9 mouse cellular contexts compared by ENCODE assay signal in genomic region chr11:97793165-97793564, GRCm38 (mm10).
DNase-seq lines count a peak whose midpoint lies in the region; TF ChIP-seq lines count a peak whose summit lies in the region.
"Had no signal": no experiment of that assay in that cellular context is flagged by ENCODE, and none has a peak within 500 bp of the region (broad histone marks: within the 10 kb centered on the region; RNA-seq: fewer than 3 reads in every experiment).

No protein-coding gene starts in this region.

- H3K27me3 ChIP-seq in E14TG2a.4 (ENCODE audit: insufficient read depth, low read length) = no peaks in the 10 kb centered on the region

- no peak overlapping the region for H3K4me3 ChIP-seq in E14TG2a.4 (replicated peaks; ENCODE audit: low read length)

- peak; percentile 59 to 67 for DNase-seq in cerebellum, adult 18-20 months
- DNase-seq in cerebellum, adult 11 months = no peak
- DNase-seq in layer of hippocampus, adult 11-12 months (ENCODE audit: low spot score) = peak; percentile 72
- no peak for DNase-seq in layer of hippocampus, adult 9-11 months
- DNase-seq in embryo, embryonic 11 days = peak; percentile 65
- DNase-seq in spleen, postnatal 36 days (ENCODE audit: low spot score in 2 of 2) = peak; percentile 35 to 65
- no peak for DNase-seq in right cerebral cortex, adult 2 months (ENCODE audit: low spot score in 2 of 2)

- TF ChIP-seq CTCF in E14TG2a.4 (conservative IDR thresholded peaks at IDR 0.05; ENCODE audit: low read length) = peak; percentile 73

- H3K4me1 ChIP-seq in E14TG2a.4 (replicated peaks; ENCODE audit: low read depth, low read length) = peaks cover 55% of the 10 kb centered on the region

- no peaks in the 10 kb centered on the region for H3K36me3 ChIP-seq in E14TG2a.4 (ENCODE audit: insufficient read depth, low read length)
- H3K36me3 ChIP-seq: G1E had no signal

- no peaks in the 10 kb centered on the region for H3K9me3 ChIP-seq in E14TG2a.4 (ENCODE audit: low read length)
- H3K9me3 ChIP-seq: G1E had no signal

Comparison
In these comparisons a context has a peak if more than half of its experiments do, and no peak if none do; other contexts are left out.
1. DNase-seq: peak in cerebellum, adult 18-20 months (2 of 2), layer of hippocampus, adult 11-12 months (single experiment), embryo, embryonic 11 days (single experiment) and spleen, postnatal 36 days (2 of 2); none in cerebellum, adult 11 months (single experiment), layer of hippocampus, adult 9-11 months (single experiment) and right cerebral cortex, adult 2 months (0 of 2).